Mouse (Mus musculus): ENCODE measurements around the gene Nfyc. TPM values are rescaled to one million over a fixed set of nuclear protein-coding genes. Genes with fewer than 3 reads are reported as not detected.

Nfyc gene
- polyA plus RNA-seq, 1 experiment from 2014 or later, result 106 TPM

DNA sequence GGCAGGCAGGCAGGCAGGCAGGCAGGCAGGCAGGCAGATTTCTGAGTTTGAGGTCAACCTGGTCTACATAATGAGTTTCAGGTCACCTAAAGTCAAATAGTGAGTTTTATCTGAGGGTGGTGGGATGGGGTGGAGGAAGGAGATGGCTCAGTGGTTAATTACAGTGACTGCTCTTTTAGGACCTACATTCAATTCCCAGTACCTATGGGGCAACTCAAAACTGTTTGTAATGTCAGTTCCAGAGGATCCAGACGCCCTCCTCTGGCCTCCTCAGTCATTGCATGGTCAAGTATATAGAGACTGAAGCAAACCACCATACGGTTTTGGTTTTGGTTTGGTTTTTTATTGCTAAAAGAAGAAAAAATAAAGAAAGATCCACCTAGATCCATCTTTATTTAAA is 29.9 kb downstream of the Nfyc start:
- H3K4me3 ChIP-seq, result no peak overlapping the region
- no peak overlapping the region for H3K4me2 ChIP-seq
- H3K27me3 ChIP-seq, result no peaks in the 10 kb centered on the region
- H3K9ac ChIP-seq, result no peak overlapping the region
- WGBS, result 25% methylated on average over 2 of the region's 2 CpGs
- H3K36me3 ChIP-seq, result peaks cover 6% of the 10 kb centered on the region
- H3K9me3 ChIP-seq, result no peaks in the 10 kb centered on the region
- H3K27ac ChIP-seq, result no peak overlapping the region
- no peak for ATAC-seq (ENCODE audit: insufficient number of reproducible peaks, insufficient read depth, low FRiP score, low TSS enrichment, low read depth)
- peaks cover 16% of the 10 kb centered on the region for H3K4me1 ChIP-seq

DNA sequence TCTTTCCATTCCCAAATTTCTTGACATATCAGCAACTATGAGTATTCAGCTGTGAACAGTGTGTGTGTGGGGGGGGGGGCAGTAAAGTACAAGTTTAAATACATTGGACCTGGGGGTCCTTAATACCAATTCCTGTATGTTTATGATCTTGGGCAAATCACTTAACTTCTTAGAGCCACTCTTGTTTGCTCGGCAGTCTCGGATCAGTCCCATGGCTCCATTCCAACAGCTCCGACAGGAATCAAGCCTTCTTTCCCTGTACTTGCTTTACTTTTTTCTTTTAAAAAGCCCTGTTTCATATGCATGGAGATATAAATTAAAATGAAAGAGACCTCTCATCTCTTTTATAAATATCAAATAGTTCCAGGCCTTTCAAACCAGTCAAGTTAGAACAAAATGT is 30.7 kb downstream of the Nfyc start:
- 48% methylated on average over 3 of the region's 3 CpGs for WGBS
- H3K27ac ChIP-seq, result no peak overlapping the region
- no peaks in the 10 kb centered on the region for H3K9me3 ChIP-seq
- H3K4me1 ChIP-seq, result peaks cover 16% of the 10 kb centered on the region
- peaks cover 6% of the 10 kb centered on the region for H3K36me3 ChIP-seq
- no peak for ATAC-seq (ENCODE audit: insufficient number of reproducible peaks, insufficient read depth, low FRiP score, low TSS enrichment, low read depth)
- no peaks in the 10 kb centered on the region for H3K27me3 ChIP-seq
- H3K4me2 ChIP-seq, result no peak overlapping the region
- no peak overlapping the region for H3K9ac ChIP-seq
- no peak overlapping the region for H3K4me3 ChIP-seq

DNA sequence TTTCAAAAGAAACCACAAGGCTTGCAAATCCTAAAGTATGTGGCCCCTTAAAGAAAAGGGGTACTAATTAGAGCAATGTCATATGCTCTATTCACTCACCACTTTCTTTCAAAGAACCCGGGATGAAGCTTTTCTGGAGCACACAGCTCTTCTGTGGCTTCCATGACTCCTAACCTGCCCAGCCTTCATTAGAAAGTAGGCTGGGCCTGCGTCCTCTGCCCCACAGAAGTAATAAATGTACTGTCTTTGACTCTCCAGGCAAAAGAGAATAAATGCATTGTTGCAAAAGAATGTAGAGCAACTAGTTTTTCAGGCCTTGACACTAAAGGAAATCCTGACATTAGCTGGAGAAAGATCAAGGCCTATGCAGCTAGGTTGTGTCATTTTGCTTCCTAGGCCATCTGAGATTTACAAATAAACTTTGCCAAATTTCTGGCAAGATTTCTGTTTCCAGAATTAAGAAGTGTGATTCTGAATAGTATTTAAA is 31.6 kb downstream of the Nfyc start:
- no peaks in the 10 kb centered on the region for H3K9me3 ChIP-seq
- H3K4me3 ChIP-seq, result no peak overlapping the region
- H3K27me3 ChIP-seq, result no peaks in the 10 kb centered on the region
- no peak overlapping the region for H3K4me2 ChIP-seq
- 46% methylated on average over 2 of the region's 2 CpGs for WGBS
- no peak for ATAC-seq (ENCODE audit: insufficient number of reproducible peaks, insufficient read depth, low FRiP score, low TSS enrichment, low read depth)
- no peak overlapping the region for H3K9ac ChIP-seq
- 0 out of 2 replicates have a peak overlapping the region, but pooled peaks have one; percentile 22 for H3K27ac ChIP-seq
- H3K4me1 ChIP-seq, result peaks cover 16% of the 10 kb centered on the region
- H3K36me3 ChIP-seq, result peaks cover 4% of the 10 kb centered on the region

DNA sequence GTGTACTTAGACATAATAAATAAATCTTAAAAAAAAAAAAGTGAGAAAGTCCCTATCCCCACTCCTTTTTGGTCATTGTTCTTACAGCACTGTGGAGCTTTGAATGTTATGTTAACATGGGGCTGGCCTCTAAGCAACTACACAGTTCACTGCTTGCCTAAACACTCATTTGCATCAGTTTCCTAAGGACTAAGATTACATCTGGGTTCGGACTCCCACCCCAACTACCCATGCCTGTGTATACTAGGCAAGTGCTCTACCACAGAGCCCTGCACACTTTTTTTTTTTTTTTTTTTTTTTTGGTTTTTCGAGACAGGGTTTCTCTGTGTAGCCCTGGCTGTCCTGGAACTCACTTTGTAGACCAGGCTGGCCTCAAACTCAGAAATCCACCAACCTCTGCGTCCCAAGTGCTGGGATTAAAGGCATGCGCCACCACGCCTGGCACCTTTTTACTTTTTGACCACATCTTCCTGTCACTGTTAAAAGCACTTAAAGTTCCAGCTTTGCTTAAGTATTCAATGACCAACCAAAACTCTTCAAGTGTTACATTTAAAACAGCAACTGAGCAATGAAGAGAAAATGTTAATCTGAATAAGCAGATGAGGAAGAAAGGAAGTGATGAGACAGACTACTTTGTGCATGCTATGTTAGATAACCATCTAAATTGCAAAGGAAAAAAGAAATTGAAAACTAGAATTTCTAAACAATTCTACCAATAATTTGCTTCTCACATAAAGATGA is 33.2 kb downstream of the Nfyc start:
- Histone ChIP-seq H3K9me3 (no peaks in the 10 kb centered on the region), H3K27me3 (no peaks in the 10 kb centered on the region), H3K9ac (no peak overlapping the region), H3K36me3 (no peaks in the 10 kb centered on the region), H3K4me2 (no peak overlapping the region), H3K27ac (no peak overlapping the region), H3K4me3 (no peak overlapping the region), H3K4me1 (peaks cover 16% of the 10 kb centered on the region)
- WGBS, result 87% methylated on average over 5 of the region's 5 CpGs
- ATAC-seq (ENCODE audit: insufficient number of reproducible peaks, insufficient read depth, low FRiP score, low TSS enrichment, low read depth), result no peak

DNA sequence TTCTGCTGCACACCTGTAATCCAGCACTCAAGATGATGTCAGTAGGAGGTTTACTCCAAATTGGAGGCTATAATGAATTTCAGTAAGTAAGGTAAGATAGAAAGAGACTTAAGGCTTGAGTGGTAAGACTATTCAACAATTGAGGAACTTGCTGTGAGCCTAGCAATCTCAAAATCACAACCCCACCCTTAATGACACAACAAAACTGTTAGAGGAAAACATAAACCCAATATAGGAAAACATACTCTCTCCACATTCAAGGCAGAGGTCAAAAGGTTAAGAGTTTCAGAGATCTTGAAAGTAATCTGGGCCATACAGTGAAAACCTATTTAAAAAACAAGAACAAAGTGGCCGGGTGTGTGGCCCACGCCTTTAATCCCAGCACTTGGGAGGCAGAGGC is 34.7 kb downstream of the Nfyc start:
- ATAC-seq (ENCODE audit: insufficient number of reproducible peaks, insufficient read depth, low FRiP score, low TSS enrichment, low read depth), result no peak
- 80% methylated on average over 2 of the region's 2 CpGs for WGBS
- H3K27me3 ChIP-seq, result no peaks in the 10 kb centered on the region
- no peak overlapping the region for H3K27ac ChIP-seq
- no peak overlapping the region for H3K4me3 ChIP-seq
- H3K9me3 ChIP-seq, result no peaks in the 10 kb centered on the region
- H3K36me3 ChIP-seq, result no peaks in the 10 kb centered on the region
- peaks cover 16% of the 10 kb centered on the region for H3K4me1 ChIP-seq
- no peak overlapping the region for H3K9ac ChIP-seq
- no peak overlapping the region for H3K4me2 ChIP-seq

DNA sequence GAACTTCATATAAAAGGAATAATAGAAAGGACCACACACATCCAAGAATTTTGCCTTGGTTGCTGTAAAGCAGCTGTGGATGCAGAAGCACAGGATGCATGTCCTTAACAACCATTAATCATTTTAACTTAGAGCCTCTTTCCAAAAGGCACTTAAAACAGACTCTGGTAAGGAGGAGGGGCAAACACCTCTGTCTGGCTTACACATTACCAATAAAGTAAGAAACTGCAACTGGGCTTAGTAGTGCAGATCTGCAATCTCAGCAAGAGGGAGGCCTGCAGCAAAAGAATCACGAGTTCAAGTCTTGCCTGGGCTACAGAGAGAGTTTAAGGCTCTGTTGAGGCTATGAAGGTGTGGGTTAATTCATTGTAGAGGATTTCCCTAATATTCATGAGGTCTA is 35.7 kb downstream of the Nfyc start:
- no peak overlapping the region for H3K4me3 ChIP-seq

DNA sequence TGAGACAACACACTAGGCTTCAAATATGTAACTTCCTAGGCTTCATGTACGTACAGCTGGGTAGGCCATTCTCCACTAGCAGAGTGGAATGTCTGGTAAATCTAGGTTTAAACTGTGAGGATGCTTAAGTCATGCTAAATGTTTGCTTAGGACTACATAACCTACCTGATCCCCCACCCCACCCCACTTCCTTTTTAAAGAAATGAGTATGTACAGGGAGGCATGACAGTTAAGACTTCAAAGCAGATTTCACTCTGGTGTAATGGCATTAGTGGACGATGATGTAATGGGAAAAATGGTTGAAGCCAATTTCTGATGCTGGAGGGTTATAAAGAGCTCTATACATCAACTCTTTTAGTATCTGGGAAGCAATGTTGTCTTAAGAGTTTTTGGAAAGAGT is 38.5 kb downstream of the Nfyc start:
- no peak overlapping the region for H3K4me2 ChIP-seq
- no peak overlapping the region for H3K27ac ChIP-seq
- no peaks in the 10 kb centered on the region for H3K4me1 ChIP-seq
- peaks cover 28% of the 10 kb centered on the region for H3K36me3 ChIP-seq
- H3K9me3 ChIP-seq, result no peaks in the 10 kb centered on the region
- 76% methylated on average over 2 of the region's 2 CpGs for WGBS
- no peaks in the 10 kb centered on the region for H3K27me3 ChIP-seq
- no peak overlapping the region for H3K4me3 ChIP-seq
- H3K9ac ChIP-seq, result no peak overlapping the region
- ATAC-seq (ENCODE audit: insufficient number of reproducible peaks, insufficient read depth, low FRiP score, low TSS enrichment, low read depth), result no peak

More for the DNA sequence above, 35.7 kb downstream of the Nfyc start:
- no peaks in the 10 kb centered on the region for H3K9me3 ChIP-seq
- no peak overlapping the region for H3K9ac ChIP-seq
- 92% methylated on average over 1 of the region's 1 CpGs for WGBS
- no peaks in the 10 kb centered on the region for H3K27me3 ChIP-seq
- 0 out of 2 replicates have a peak, but pooled peaks cover 2% of the 10 kb centered on the region for H3K36me3 ChIP-seq
- no peak overlapping the region for H3K27ac ChIP-seq
- H3K4me1 ChIP-seq, result peaks cover 10% of the 10 kb centered on the region
- no peak overlapping the region for H3K4me2 ChIP-seq
- ATAC-seq (ENCODE audit: insufficient number of reproducible peaks, insufficient read depth, low FRiP score, low TSS enrichment, low read depth), result no peak

DNA sequence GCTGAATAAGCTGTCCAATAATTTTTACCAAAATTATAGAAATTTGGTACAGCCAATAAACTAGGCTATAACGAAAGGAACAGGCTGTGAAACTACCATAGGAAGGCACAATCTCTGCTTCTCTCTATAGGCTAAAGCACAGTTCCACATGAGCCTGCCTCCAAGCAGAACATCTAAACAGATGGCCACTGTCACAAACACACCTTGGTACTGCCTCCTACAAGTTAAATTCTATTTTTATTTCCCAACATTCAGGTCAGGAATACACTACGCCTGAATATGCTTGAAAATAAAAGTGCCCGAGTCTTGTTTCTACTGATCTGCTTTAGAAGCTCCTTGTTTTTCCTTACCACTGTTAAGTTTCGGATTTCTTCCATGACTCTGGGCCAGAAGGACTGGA is 41.3 kb downstream of the Nfyc start:
- Histone ChIP-seq H3K9me3 (no peaks in the 10 kb centered on the region), H3K36me3 (peaks cover 57% of the 10 kb centered on the region), H3K27ac (no peak overlapping the region), H3K4me3 (no peak overlapping the region), H3K4me2 (no peak overlapping the region), H3K9ac (no peak overlapping the region), H3K4me1 (no peaks in the 10 kb centered on the region), H3K27me3 (no peaks in the 10 kb centered on the region)
- WGBS, result 91% methylated on average over 4 of the region's 4 CpGs
- ATAC-seq (ENCODE audit: insufficient number of reproducible peaks, insufficient read depth, low FRiP score, low TSS enrichment, low read depth), result no peak

DNA sequence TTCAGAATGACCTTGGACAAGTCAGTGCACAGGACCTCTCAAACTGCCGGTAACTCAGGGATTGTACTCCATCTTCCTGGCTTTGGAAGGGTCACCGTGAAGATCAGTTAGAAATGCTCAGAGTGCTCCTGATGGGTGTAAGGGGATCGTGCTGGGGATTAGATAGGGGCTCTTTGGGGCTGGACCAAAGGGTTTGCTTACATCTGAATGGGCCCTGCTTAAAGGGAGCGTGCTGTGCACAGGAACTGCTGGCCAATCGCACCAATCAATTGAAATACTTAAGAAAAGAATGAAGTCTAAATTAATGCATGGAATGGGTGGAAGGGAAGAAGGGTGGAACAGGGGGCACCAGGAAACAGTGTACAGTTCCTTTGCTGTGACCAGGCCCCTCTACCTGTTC is 75.6 kb downstream of the Nfyc start:
- Histone ChIP-seq H3K27me3 (peaks cover 15% of the 10 kb centered on the region), H3K9me3 (no peaks in the 10 kb centered on the region), H3K4me3 (no peak overlapping the region), H3K27ac (no peak overlapping the region), H3K36me3 (peaks cover 39% of the 10 kb centered on the region), H3K4me1 (no peaks in the 10 kb centered on the region), H3K4me2 (no peak overlapping the region), H3K9ac (no peak overlapping the region)
- WGBS, result 58% methylated on average over 5 of the region's 5 CpGs
- no peak for ATAC-seq (ENCODE audit: insufficient number of reproducible peaks, insufficient read depth, low FRiP score, low TSS enrichment, low read depth)

DNA sequence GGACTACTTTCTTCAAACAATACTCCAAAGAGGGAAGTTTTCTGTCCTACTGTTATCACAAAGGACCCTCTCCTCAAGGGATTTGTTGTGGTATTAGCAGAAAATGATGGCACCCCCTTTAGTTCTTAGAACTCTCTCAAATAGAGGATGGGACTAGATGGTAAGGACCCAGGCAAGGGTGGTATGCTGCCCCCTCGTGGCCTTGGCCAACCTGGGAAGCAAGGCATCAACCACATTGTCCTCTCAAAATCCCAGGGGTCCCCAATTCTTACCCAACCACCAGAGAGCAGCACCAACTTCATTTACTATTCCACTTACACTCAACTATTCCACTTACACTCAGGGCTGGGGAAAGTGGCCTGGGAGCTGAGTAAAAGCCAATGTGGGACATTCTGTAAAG is 76.1 kb downstream of the Nfyc start:
- H3K9me3 ChIP-seq, result no peaks in the 10 kb centered on the region
- no peak overlapping the region for H3K4me3 ChIP-seq
- ATAC-seq (ENCODE audit: insufficient number of reproducible peaks, insufficient read depth, low FRiP score, low TSS enrichment, low read depth), result no peak
- WGBS, result 0% methylated on average over 1 of the region's 1 CpGs
- no peak overlapping the region for H3K27ac ChIP-seq
- H3K27me3 ChIP-seq, result peaks cover 19% of the 10 kb centered on the region
- H3K4me2 ChIP-seq, result no peak overlapping the region
- H3K36me3 ChIP-seq, result peaks cover 34% of the 10 kb centered on the region
- H3K9ac ChIP-seq, result no peak overlapping the region
- no peaks in the 10 kb centered on the region for H3K4me1 ChIP-seq

DNA sequence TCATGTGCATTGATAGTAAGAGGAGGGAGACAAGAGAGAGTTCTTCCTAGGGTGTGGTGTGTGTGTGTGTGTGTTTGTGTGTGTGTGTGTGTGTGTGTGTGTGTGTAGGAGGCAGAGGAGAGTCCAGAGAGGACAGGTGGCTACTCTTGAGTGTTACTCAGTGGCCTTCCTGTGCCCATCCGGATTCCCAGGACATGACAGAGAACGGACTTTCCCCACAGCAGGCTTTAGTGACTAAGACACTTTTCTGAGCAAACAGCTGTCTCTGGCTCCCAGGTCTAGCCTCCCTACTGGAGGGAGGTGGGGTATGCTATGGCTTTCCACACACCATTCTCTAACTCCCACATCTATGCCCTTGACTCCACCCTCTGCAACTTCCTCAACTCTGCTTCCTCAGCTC is 81.8 kb downstream of the Nfyc start:
- ATAC-seq (ENCODE audit: insufficient number of reproducible peaks, insufficient read depth, low FRiP score, low TSS enrichment, low read depth), result no peak
- 42% methylated on average over 2 of the region's 2 CpGs for WGBS
- Histone ChIP-seq H3K36me3 (no peaks in the 10 kb centered on the region), H3K4me2 (no peak overlapping the region), H3K4me1 (peaks cover 18% of the 10 kb centered on the region), H3K4me3 (no peak overlapping the region), H3K27me3 (peaks cover 76% of the 10 kb centered on the region), H3K9me3 (no peaks in the 10 kb centered on the region), H3K27ac (no peak overlapping the region), H3K9ac (no peak overlapping the region)
